Mouse (Mus musculus) embryonic facial prominence, embryonic 13.5 days (tissue): ENCODE measurements around the gene Cyth4. TPM values are rescaled to one million over a fixed set of nuclear protein-coding genes. Genes with fewer than 3 reads are reported as not detected.

Source experiments
- ATAC-seq: fragments of 200-750 bp; cut with Nextera tagmentation; 2 replicates; pipeline ENCODE4 v1.8.0; 2017; ENCODE audit warnings: low read depth; ENCODE audit not compliant: insufficient number of reproducible peaks, insufficient read depth, low FRiP score, low TSS enrichment
- H3K27ac ChIP-seq: fragments of 300-500 bp; sonication (generic); 2 replicates; pipeline ENCODE4 v1.5.1; 2015; ENCODE audit warnings: moderate library complexity, mild to moderate bottlenecking, inconsistent platforms
- H3K27me3 ChIP-seq: fragments of 300-500 bp; sonication (generic); 2 replicates; pipeline ENCODE4 v1.6.1; 2015; ENCODE audit warnings: mild to moderate bottlenecking, inconsistent platforms
- H3K36me3 ChIP-seq: fragments of 300-500 bp; sonication (generic); 2 replicates; pipeline ENCODE4 v1.6.1; 2015; ENCODE audit warnings: mild to moderate bottlenecking, inconsistent platforms
- H3K4me1 ChIP-seq: fragments of 300-500 bp; sonication (generic); 2 replicates; pipeline ENCODE4 v1.6.1; 2015; ENCODE audit warnings: inconsistent platforms
- H3K4me2 ChIP-seq: fragments of 300-500 bp; sonication (generic); 2 replicates; pipeline ENCODE4 v1.6.1; 2015; ENCODE audit warnings: moderate library complexity, mild to moderate bottlenecking, inconsistent platforms
- H3K4me3 ChIP-seq: fragments of 300-500 bp; sonication (generic); 2 replicates; pipeline ENCODE4 v1.5.1; 2015; ENCODE audit warnings: mild to moderate bottlenecking, inconsistent platforms
- H3K9ac ChIP-seq: fragments of 300-500 bp; sonication (generic); 2 replicates; pipeline ENCODE4 v1.6.1; 2015; ENCODE audit warnings: mild to moderate bottlenecking, inconsistent platforms
- H3K9me3 ChIP-seq: fragments of 300-500 bp; sonication (generic); 2 replicates; pipeline ENCODE4 v1.6.1; 2016; ENCODE audit warnings: inconsistent platforms
- WGBS: fragments of 180-500 bp; shearing (Covaris S2); methylation state at CpG from one replicate; pipeline ENCODE4 v1.1.7; 2015; ENCODE audit warnings: mixed read lengths; 5-methylcytosine and 5-hydroxymethylcytosine counted together
- polyA plus RNA-seq: library from polyadenylated mRNA; unstranded; fragments of >200 nt; fragmentation: Nextera tagmentation; extraction: Ambion mirVana; gene quantifications from 2 replicates; pipeline ENCODE4 v1.2.1, GENCODE M21; 2015

Gene Cyth4
- polyA plus RNA-seq, 1 experiment from 2014 or later: 8.5 TPM

- ATAC-seq: no peak
- H3K27ac ChIP-seq: no peak overlapping the region
- H3K36me3 ChIP-seq: no peaks in the 10 kb centered on the region
Observed at GRCm38 (mm10) chr15:78624961-78625360, 28.1 kb downstream of the Cyth4 start.

DNA sequence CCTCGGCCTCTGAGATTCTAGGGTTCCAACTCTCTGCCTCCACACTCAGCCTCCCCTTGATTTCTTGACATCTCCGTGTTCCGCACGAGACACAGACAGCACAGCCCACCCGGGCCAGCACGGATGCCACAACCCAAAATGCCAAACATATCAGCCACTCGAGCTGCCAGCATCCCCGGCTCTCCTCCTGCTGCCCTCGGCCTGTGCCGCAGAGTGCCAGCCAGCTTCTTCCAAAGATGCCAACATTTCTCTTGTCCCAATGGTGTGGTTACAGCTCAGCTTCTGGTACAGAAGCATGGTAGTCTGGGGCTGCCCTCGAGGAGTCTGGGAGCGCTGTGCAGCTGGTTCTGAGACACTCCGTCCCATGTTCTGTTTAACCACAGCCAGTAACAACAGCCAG lies 29.4 kb downstream of the Cyth4 start:
- no peak overlapping the region for H3K27ac ChIP-seq
- no peak for ATAC-seq
- no peaks in the 10 kb centered on the region for H3K9me3 ChIP-seq
- peaks cover 9% of the 10 kb centered on the region; the same call in 1 of the 2 replicates for H3K4me1 ChIP-seq
- peaks cover 19% of the 10 kb centered on the region; the same call in 1 of the 2 replicates for H3K27me3 ChIP-seq
- H3K36me3 ChIP-seq: no peaks in the 10 kb centered on the region
- 86% methylated on average over 13 of the region's 13 CpGs for WGBS
- H3K4me3 ChIP-seq: no peak overlapping the region
- H3K9ac ChIP-seq: no peak overlapping the region
- no peak overlapping the region for H3K4me2 ChIP-seq

More at GRCm38 (mm10) chr15:78624961-78625360, 28.1 kb downstream of the Cyth4 start:
- Histone ChIP-seq H3K4me2 (no peak overlapping the region), H3K9ac (no peak overlapping the region), H3K4me1 (peaks cover 4% of the 10 kb centered on the region; the same call in 1 of the 2 replicates), H3K9me3 (no peaks in the 10 kb centered on the region), H3K4me3 (no peak overlapping the region), H3K27me3 (peaks cover 27% of the 10 kb centered on the region; the same call in 1 of the 2 replicates)
- WGBS: 78% methylated on average over 3 of the region's 3 CpGs

DNA sequence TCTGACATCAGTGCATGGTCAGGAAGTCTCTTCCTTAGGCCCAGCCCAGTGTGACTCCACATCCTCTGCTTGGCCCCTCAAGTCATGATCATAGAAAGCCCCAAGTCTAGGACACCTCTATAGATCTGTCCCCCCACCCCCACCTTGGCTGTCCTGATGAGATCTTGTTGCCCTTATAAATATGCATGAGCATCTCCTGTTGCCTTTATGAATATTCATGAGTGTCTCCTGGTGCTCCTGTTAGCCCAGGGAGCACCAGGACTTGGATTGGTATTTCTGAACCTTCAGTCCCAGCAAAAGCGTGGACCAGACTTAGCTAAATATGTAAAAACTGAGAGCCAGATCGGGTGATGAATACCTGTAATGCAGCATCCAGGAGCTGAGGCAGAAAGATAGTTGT lies 35.5 kb downstream of the Cyth4 start:
- no peaks in the 10 kb centered on the region for H3K9me3 ChIP-seq
- no peaks in the 10 kb centered on the region for H3K36me3 ChIP-seq
- H3K4me1 ChIP-seq: peaks cover 5% of the 10 kb centered on the region; the same call in 1 of the 2 replicates
- H3K27me3 ChIP-seq: peaks cover 3% of the 10 kb centered on the region; the same call in 1 of the 2 replicates
- no peak overlapping the region for H3K9ac ChIP-seq
- H3K4me3 ChIP-seq: no peak overlapping the region
- no peak overlapping the region for H3K4me2 ChIP-seq
- 66% methylated on average over 2 of the region's 2 CpGs for WGBS
- H3K27ac ChIP-seq: no peak overlapping the region
- no peak for ATAC-seq

DNA sequence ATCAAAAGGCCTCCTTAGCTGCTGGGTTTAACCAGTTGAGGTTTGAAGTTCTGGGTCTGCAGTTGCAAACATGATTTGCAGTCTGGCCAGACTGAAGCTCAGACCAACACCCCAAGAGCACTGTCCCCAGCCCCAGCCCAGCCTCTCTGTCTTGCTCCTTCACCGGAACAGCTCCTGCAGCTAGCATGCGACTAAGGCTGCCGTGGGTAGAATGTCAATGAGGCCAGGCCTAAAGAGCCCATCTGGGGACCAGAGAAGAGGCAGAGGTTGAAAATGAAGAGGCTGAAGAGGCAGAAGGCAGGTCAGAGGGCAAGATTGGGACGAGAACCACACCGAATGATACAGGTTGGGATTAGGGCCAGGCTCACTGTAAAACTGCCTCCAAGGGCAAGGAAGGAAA lies 36.6 kb downstream of the Cyth4 start:
- H3K27me3 ChIP-seq: peaks cover 3% of the 10 kb centered on the region; the same call in 1 of the 2 replicates
- H3K9me3 ChIP-seq: no peaks in the 10 kb centered on the region
- no peak overlapping the region for H3K4me2 ChIP-seq
- no peak overlapping the region for H3K9ac ChIP-seq
- no peak for ATAC-seq
- H3K4me1 ChIP-seq: peaks cover 5% of the 10 kb centered on the region; the same call in 1 of the 2 replicates
- H3K4me3 ChIP-seq: no peak overlapping the region
- H3K27ac ChIP-seq: no peak overlapping the region
- no peaks in the 10 kb centered on the region for H3K36me3 ChIP-seq
- 73% methylated on average over 5 of the region's 5 CpGs for WGBS

GRCm38 (mm10) chr15:78634095-78634737 lies 37.4 kb downstream of the Cyth4 start:
- 34% methylated on average over 10 of the region's 10 CpGs for WGBS
- Histone ChIP-seq H3K4me1 (peaks cover 5% of the 10 kb centered on the region; the same call in 1 of the 2 replicates), H3K36me3 (no peaks in the 10 kb centered on the region), H3K27me3 (peaks cover 10% of the 10 kb centered on the region; the same call in 1 of the 2 replicates), H3K4me3 (no peak overlapping the region), H3K27ac (no peak overlapping the region), H3K4me2 (no peak overlapping the region), H3K9ac (no peak overlapping the region), H3K9me3 (no peaks in the 10 kb centered on the region)
- no peak; the same call in 1 of the 2 replicates for ATAC-seq

- Histone ChIP-seq H3K36me3 (no peaks in the 10 kb centered on the region), H3K4me3 (no peak overlapping the region), H3K27ac (no peak overlapping the region), H3K9ac (no peak overlapping the region), H3K4me2 (no peak overlapping the region), H3K4me1 (peaks cover 4% of the 10 kb centered on the region; the same call in 1 of the 2 replicates), H3K27me3 (peaks cover 17% of the 10 kb centered on the region; the same call in 1 of the 2 replicates), H3K9me3 (no peaks in the 10 kb centered on the region)
- no peak for ATAC-seq
- 30% methylated on average over 7 of the region's 7 CpGs for WGBS
Observed at GRCm38 (mm10) chr15:78635231-78635630, 38.4 kb downstream of the Cyth4 start.

DNA sequence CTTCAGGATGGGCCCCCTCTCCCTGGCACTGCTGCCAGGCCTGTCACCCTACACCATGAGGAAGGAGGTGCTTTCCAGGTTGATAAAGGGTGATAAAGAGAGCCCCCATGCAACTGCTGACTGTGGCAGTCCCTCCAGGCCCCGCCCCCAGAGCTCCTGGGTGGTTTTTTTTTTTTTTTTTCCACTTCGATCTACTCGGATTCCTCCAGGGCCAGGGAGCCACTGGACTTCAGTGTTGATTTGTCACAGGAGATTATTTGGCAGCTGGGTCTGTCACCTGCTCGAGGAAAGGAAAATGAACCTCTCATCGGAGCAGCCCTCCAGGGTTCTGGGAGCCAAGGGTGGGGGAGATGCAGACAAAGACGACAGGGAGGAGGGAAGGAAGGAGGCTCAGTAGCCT lies 46.8 kb downstream of the Cyth4 start:
- no peak overlapping the region for H3K4me2 ChIP-seq
- no peak for ATAC-seq
- WGBS: 17% methylated on average over 6 of the region's 6 CpGs

DNA sequence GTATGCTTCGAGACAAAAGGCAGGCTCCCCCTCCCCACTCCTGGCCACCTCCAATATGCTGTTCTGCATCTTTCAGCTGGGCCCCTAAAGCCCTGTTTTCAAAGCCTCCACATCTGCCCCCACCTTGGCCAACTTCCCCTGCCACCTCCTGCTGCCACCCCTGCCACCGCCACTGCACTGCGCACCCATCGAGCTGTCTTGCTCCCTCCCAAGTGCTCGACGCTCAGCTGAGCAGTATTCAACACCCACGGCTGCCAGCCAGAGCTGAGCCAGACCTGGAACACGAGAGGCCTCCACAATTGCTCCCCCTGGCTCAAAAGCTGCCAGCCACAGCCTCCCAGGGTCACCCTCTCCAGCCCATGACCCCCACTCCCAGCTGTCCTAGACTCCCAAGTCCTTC lies 47.8 kb downstream of the Cyth4 start:
- Histone ChIP-seq H3K9ac (no peak overlapping the region), H3K9me3 (no peaks in the 10 kb centered on the region), H3K36me3 (no peaks in the 10 kb centered on the region), H3K27ac (no peak overlapping the region), H3K4me3 (no peak overlapping the region), H3K27me3 (peaks cover 14% of the 10 kb centered on the region), H3K4me2 (no peak overlapping the region), H3K4me1 (0 out of 2 replicates have a peak, but pooled peaks cover 8% of the 10 kb centered on the region)
- no peak for ATAC-seq
- 58% methylated on average over 8 of the region's 8 CpGs for WGBS

More for the DNA sequence above, 46.8 kb downstream of the Cyth4 start:
- Histone ChIP-seq H3K9ac (no peak overlapping the region), H3K27me3 (peaks cover 19% of the 10 kb centered on the region), H3K27ac (no peak overlapping the region), H3K4me3 (no peak overlapping the region), H3K4me1 (0 out of 2 replicates have a peak, but pooled peaks cover 5% of the 10 kb centered on the region), H3K36me3 (no peaks in the 10 kb centered on the region), H3K9me3 (no peaks in the 10 kb centered on the region)

DNA sequence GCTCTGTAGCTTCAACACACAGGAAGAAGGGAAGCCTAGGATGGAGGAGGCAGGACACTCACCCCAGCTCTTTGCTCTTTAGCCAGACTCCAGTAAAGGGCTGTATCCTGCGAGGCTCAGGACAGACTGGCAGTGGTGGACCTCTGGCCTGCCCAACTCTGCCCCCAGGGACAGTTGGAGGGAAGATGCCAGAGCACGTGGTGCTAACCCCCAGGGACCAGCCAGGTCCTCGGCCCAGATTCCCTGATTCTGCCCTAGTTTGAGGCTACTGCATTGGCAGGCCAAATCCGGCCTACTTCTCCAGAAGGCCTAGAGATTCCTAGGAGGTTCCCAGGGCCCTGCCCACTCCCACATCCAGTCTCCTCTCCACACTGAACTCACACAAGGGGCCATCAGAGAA lies 50.9 kb downstream of the Cyth4 start:
- H3K9me3 ChIP-seq: no peaks in the 10 kb centered on the region
- whole genome bisulfite sequencing: 70% methylated on average over 4 of the region's 4 CpGs
- H3K9ac ChIP-seq: no peak overlapping the region
- peaks cover 4% of the 10 kb centered on the region; the same call in 1 of the 2 replicates for H3K27me3 ChIP-seq
- no peaks in the 10 kb centered on the region for H3K36me3 ChIP-seq
- H3K4me1 ChIP-seq: 0 out of 2 replicates have a peak, but pooled peaks cover 8% of the 10 kb centered on the region
- H3K4me2 ChIP-seq: no peak overlapping the region
- no peak for ATAC-seq
- H3K4me3 ChIP-seq: no peak overlapping the region
- H3K27ac ChIP-seq: no peak overlapping the region

DNA sequence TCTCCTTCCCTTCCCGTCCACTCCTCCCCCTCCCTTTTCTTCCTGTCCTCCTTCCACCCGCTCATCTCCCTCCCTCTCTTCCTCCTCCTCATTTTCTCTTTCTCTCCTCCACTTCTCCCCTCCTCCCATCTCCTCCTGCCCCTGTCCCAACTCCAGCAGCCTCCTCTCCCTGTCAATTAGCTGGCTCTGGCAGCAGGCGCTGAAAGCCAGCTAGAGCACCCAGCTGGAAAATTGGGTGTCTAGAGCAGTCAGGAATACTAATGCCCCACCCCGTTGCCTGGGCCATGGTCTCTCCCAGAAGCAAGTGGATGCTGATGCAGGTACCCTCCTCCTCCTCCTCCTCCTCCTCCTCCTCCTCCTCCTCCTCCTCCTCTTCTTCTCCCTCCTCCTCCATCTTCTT lies 54.3 kb downstream of the Cyth4 start:
- 46% methylated on average over 4 of the region's 4 CpGs for WGBS
- Histone ChIP-seq H3K9ac (no peak overlapping the region), H3K4me2 (no peak overlapping the region), H3K4me3 (no peak overlapping the region), H3K27ac (no peak overlapping the region), H3K9me3 (no peaks in the 10 kb centered on the region), H3K4me1 (0 out of 2 replicates have a peak, but pooled peaks cover 2% of the 10 kb centered on the region), H3K36me3 (no peaks in the 10 kb centered on the region), H3K27me3 (no peaks in the 10 kb centered on the region)
- ATAC-seq: no peak

DNA sequence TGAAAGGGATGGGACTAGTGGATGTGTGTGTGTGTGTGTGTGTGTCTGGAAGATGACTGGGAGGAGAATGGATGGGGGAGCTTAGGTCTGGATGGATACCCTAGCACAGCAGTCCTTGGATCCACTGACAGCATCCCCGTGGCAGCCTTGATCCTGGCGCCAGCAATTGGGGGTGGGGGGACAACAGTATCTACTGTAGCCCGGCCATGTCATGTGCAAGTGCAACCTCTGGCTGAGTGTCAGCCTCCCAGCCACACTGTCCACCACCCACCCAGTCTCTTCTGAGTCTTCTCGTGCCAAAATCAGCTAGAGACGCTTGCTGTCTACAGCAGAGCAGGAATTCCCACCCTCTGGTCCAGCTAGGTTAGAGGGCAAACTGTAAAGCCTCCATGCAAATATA lies 67.4 kb downstream of the Cyth4 start:
- Histone ChIP-seq H3K27ac (no peak overlapping the region), H3K4me1 (no peaks in the 10 kb centered on the region), H3K36me3 (no peaks in the 10 kb centered on the region), H3K9me3 (no peaks in the 10 kb centered on the region), H3K4me2 (no peak overlapping the region), H3K4me3 (no peak overlapping the region), H3K9ac (no peak overlapping the region), H3K27me3 (0 out of 2 replicates have a peak, but pooled peaks cover 2% of the 10 kb centered on the region)
- 63% methylated on average over 5 of the region's 5 CpGs for WGBS
- no peak for ATAC-seq

DNA sequence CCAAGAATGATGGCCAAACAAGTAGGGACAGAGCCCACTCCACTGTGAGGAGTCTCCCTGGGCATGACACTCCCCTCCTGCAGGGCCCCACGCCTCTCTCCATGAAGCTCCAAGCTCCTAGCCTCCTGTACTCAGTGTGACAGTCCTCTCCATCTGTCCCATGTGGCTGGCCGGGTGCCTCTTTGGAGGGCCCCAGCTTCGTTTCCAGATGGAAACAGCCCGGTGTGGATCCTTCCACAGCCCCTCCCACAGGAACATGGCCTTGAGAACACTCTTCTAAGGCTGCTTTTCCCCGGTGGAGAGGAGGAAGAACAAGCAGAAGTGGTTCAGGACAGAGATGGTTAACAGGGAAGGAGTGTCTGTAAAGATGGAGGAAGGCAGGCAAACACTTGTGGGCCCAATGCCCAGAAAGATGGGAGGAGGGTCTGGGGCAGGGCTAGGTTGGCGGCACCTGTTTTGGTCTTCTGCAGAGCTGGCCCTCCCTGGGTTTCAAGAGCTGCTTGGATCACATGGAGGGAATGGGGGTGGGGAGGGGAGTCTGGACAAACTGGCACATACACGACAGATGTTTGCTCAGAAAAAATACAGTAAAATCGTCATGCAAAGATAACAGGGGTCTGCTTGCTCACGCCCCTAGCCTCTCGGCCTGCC lies 72.5 kb downstream of the Cyth4 start:
- peaks cover 45% of the 10 kb centered on the region for H3K27me3 ChIP-seq
- H3K4me3 ChIP-seq: no peak overlapping the region
- no peaks in the 10 kb centered on the region for H3K9me3 ChIP-seq
- WGBS: 61% methylated on average over 10 of the region's 10 CpGs
- no peak for ATAC-seq
- no peaks in the 10 kb centered on the region; the same call in 1 of the 2 replicates for H3K4me1 ChIP-seq
- no peak overlapping the region for H3K27ac ChIP-seq
- no peak overlapping the region for H3K4me2 ChIP-seq
- H3K9ac ChIP-seq: no peak overlapping the region
- H3K36me3 ChIP-seq: no peaks in the 10 kb centered on the region
